Mouse (Mus musculus) T-helper 17 cell (primary cell): Measurements from ENCODE around the gene Olfr1000.
"Not testable (repeated sequence)": the region's sequence is repeated elsewhere in the genome, so short reads cannot be mapped to it uniquely, and the experiment has no call there.

Experiments
- in situ Hi-C, 2 experiments: fragments of 300-600 bp; cut with MboI, MseI; formaldehyde crosslinking; loops; 1 replicate in 1 of 2; 2 replicates in 1 of 2; pipeline ENCODE4 v1.15.1; 2025; ENCODE audit warnings: high pct_unique_total_duplicates in 2 of 2

Olfr1000 gene

GRCm38 (mm10) chr2:85611803-85612202, at the start of gene Olfr1000:
Olfr1000 (minus strand) TSS chr2:85611903.
- in situ Hi-C loops: no loop called here

- in situ Hi-C loops: no loop called here
Measured at GRCm38 (mm10) chr2:85650604-85651003, 38.9 kb upstream of the Olfr1000 start, which contains the start of gene Olfr1002. Olfr1002 (minus strand) TSS chr2:85650704.

GRCm38 (mm10) chr2:85588648-85589047, 23.1 kb downstream of the Olfr1000 start, which contains the start of gene Olfr998:
Olfr998 (plus strand) TSS chr2:85588948.
- in situ Hi-C loops: not testable (repeated sequence)

DNA sequence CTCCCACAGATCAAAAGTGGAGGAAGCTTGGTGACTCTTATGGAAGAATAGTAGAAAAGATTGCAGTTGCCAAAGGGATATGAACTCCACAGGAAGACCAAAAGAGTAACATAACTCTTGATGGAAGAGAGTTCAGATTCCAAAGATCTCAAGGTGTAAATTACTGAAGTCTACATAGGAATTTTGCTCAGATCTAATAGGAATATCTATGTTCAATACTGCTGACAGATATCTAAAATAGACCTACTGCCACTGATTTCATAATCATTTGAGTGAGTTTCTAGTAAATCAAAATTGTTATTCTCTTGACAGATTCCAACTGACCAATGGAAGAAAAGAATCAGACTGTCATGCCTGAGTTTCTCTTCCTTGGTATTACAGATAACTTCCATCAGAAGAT, 32.8 kb downstream of the Olfr1000 start, which contains the start of gene Olfr996:
TSS of gene Olfr996 (plus strand) at position 301 of the 400 bp plus-strand sequence.
- in situ Hi-C loops: loop anchor here in 1 of 2 experiments (10.0 kb wide), 1 partner anchor 1846 kb away; no protein-coding TSS in a partner anchor

- in situ Hi-C loops: loop anchor here (5.0 to 10.0 kb wide), 3 partner anchors 429 to 566 kb away; no protein-coding TSS in a partner anchor
Measured at GRCm38 (mm10) chr2:85561187-85561586, 50.5 kb downstream of the Olfr1000 start.

- in situ Hi-C loops: loop anchor here (5.0 to 10.0 kb wide), 3 partner anchors 428 to 565 kb away; no protein-coding TSS in a partner anchor
Measured at GRCm38 (mm10) chr2:85560226-85560625, 51.5 kb downstream of the Olfr1000 start.
